Mouse (Mus musculus): Measurements from ENCODE around the gene Hmx2. TPM values are rescaled to one million over a fixed set of nuclear protein-coding genes. Genes with fewer than 3 reads are reported as not detected.

Hmx2 gene
- polyA plus RNA-seq, 1 experiment: not detected

DNA sequence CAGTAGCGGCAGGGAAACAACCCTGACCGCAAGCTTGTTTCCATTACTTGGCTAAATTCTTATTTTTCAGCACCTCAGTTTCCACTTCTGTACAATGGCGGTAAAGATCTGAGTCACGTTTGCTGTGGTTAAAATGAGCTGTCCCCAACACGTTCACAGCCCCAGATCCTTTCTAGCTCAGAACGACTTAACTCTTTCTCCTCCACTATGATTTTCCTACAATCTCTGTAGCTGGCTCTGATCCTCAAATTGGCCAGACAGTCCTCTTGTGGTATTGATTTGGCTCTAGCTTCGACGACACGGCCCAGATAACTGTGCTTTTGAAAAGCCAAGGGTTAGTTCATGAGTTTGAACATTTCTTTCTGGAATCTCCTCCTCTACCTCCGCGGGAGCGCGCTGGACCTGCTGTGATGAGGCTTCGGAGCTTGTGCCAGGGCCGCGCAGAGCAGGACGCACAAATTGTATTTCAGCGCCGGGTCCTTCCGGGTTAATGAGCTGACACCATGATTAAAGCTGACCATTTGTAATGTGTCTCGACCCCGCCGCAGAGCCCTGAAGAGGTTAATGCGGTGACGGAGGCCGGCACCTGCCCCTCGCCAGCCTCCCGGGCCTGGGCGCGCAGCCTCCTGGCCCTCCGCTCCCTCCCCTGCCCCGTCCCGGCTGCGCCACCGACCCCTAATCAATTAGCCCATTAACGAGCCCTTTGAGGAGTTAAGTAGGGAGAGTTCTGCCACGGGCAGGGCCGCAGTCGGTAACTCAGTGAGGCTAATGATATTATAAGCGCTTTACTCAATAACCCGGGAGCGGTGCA is 3.6 kb downstream of the Hmx2 start:
- Histone ChIP-seq H3K4me1 (ENCODE audit: control insufficient read depth, insufficient read depth, insufficient read length) (peaks cover 20% of the 10 kb centered on the region), H3K27me3 (ENCODE audit: control insufficient read depth, insufficient read depth, low read length) (peaks cover 60% of the 10 kb centered on the region), H3K36me3 (ENCODE audit: control insufficient read depth, insufficient read depth, low read length) (no peaks in the 10 kb centered on the region), H3K27ac (ENCODE audit: insufficient read depth, low read length) (no peak overlapping the region), H3K4me3 (ENCODE audit: extremely low read depth, insufficient read depth, insufficient read length) (no peak overlapping the region)
- DNase-seq (ENCODE audit: low read depth in 1 of 2, low spot score in 2 of 2): no peak
- WGBS: 8% methylated on average over 42 of the region's 42 CpGs
- no peak for TF ChIP-seq POLR2A (IDR thresholded peaks at IDR 0.05; ENCODE audit: low read depth, low read length)
- TF ChIP-seq CTCF (IDR thresholded peaks at IDR 0.05; ENCODE audit: extremely low read depth, insufficient read depth, insufficient read length, insufficient replicate concordance): no peak

DNA sequence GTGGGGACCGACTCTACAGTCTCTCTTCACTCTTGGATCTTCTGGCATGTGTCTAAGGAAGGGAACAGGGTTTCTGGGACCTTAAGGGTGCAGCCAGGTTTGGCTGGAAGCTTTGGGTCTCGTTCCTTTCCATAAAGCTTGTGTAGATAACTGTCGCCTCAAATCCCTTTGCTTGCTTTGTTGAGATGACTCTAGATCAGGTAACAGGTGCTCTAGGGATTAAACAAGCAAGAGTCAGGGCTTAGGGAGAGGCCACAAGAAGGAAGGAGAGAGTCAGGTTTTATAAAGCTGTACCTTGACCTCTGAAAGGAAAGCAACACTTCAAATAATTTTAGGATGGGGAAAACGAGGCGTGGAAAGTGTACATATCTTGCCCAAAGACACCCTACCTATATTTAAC is 4.2 kb downstream of the Hmx2 start:
- TF ChIP-seq POLR2A (IDR thresholded peaks at IDR 0.05; ENCODE audit: low read depth, low read length) (no peak), CTCF (IDR thresholded peaks at IDR 0.05; ENCODE audit: extremely low read depth, insufficient read depth, insufficient read length, insufficient replicate concordance) (no peak)
- H3K36me3 ChIP-seq (ENCODE audit: control insufficient read depth, insufficient read depth, low read length): no peaks in the 10 kb centered on the region
- H3K4me3 ChIP-seq (ENCODE audit: extremely low read depth, insufficient read depth, insufficient read length): no peak overlapping the region
- peaks cover 61% of the 10 kb centered on the region for H3K27me3 ChIP-seq (ENCODE audit: control insufficient read depth, insufficient read depth, low read length)
- 10% methylated on average over 5 of the region's 5 CpGs for WGBS
- no peak overlapping the region for H3K27ac ChIP-seq (ENCODE audit: insufficient read depth, low read length)
- peaks cover 23% of the 10 kb centered on the region for H3K4me1 ChIP-seq (ENCODE audit: control insufficient read depth, insufficient read depth, insufficient read length)
- DNase-seq (ENCODE audit: low read depth in 1 of 2, low spot score in 2 of 2): no peak

DNA sequence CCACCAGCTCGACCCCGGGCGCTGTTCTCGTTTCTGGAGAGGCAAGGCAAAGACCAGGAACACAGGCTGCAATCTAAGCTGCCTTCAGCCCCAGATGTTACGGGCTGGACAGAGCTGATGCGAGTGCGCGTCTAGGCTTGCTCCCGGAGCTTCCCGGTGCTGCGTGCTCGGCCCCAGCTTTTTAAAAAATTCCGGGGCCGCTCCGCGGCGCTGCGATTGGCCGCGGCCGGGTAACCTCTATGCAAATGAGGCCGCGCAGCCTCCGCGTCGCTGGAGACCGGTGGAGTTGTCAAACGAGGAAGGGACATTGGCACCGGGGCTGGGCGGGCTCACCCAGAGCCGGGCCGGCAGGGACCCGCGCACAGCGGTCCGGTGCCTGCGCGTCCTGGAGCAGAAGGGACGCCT is 5.2 kb downstream of the Hmx2 start:
- WGBS: under 1% methylated on average over 39 of the region's 39 CpGs
- H3K36me3 ChIP-seq (ENCODE audit: control insufficient read depth, insufficient read depth, low read length): no peaks in the 10 kb centered on the region

DNA sequence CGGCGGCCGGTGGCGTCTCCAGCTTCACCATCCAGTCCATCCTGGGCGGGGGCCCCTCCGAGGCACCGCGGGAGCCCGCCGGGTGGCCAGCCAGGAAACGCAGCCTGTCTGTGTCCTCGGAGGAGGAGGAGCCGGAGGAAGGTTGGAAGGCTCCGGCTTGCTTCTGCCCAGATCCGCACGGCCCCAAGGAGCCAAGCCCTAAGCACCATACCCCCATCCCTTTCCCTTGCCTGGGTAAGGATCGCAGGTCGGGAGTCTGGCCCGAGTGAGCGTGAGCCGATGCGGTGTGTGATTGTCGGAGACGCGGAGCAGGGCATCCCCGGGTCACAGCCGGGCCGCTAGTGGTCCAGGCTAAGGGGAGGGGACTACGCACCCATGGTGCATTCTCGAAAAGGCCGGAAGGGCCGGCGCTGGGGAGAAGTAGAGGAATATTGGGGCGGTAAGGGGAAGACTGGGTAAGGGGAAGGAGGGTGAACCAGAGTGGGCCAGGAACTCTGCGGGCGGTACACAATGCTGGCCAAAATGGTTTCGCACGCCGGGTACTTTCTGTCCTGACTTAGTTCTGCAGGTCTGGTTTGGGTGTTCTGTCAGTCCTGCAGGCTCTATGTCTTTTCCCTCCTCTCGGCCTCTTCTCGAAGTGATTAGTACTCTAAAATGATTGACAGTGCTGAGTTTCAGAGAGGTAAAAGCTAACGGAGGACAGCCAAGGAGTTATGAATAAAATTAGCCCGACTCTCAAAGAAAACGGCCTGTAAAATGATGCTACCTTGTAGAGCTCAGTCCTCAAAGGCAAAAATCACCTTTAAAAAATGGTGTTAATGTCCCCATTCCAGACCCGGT is 6.0 kb downstream of the Hmx2 start:
- peaks cover 55% of the 10 kb centered on the region for H3K27me3 ChIP-seq (ENCODE audit: control insufficient read depth, insufficient read depth, low read length)
- TF ChIP-seq POLR2A (IDR thresholded peaks at IDR 0.05; ENCODE audit: low read depth, low read length) (no peak), CTCF (IDR thresholded peaks at IDR 0.05; ENCODE audit: extremely low read depth, insufficient read depth, insufficient read length, insufficient replicate concordance) (no peak)
- 3% methylated on average over 45 of the region's 45 CpGs for WGBS
- H3K27ac ChIP-seq (ENCODE audit: insufficient read depth, low read length): no peak overlapping the region
- H3K4me3 ChIP-seq (ENCODE audit: extremely low read depth, insufficient read depth, insufficient read length): peak overlapping the region; percentile 47
- H3K36me3 ChIP-seq (ENCODE audit: control insufficient read depth, insufficient read depth, low read length): no peaks in the 10 kb centered on the region
- peaks cover 23% of the 10 kb centered on the region for H3K4me1 ChIP-seq (ENCODE audit: control insufficient read depth, insufficient read depth, insufficient read length)
- DNase-seq (ENCODE audit: low read depth in 1 of 2, low spot score in 2 of 2): no peak

More for the DNA sequence above, 5.2 kb downstream of the Hmx2 start:
- Histone ChIP-seq H3K27me3 (ENCODE audit: control insufficient read depth, insufficient read depth, low read length) (peaks cover 58% of the 10 kb centered on the region), H3K27ac (ENCODE audit: insufficient read depth, low read length) (no peak overlapping the region), H3K4me1 (ENCODE audit: control insufficient read depth, insufficient read depth, insufficient read length) (peaks cover 23% of the 10 kb centered on the region), H3K4me3 (ENCODE audit: extremely low read depth, insufficient read depth, insufficient read length) (peak overlapping the region; percentile 37; the same call in 1 of the 2 replicates)
- DNase-seq (ENCODE audit: low read depth in 1 of 2, low spot score in 2 of 2): peak in 1 of 2 experiments; percentile 49
- TF ChIP-seq CTCF (IDR thresholded peaks at IDR 0.05; ENCODE audit: extremely low read depth, insufficient read depth, insufficient read length, insufficient replicate concordance): no peak
- TF ChIP-seq POLR2A (IDR thresholded peaks at IDR 0.05; ENCODE audit: low read depth, low read length): no peak

DNA sequence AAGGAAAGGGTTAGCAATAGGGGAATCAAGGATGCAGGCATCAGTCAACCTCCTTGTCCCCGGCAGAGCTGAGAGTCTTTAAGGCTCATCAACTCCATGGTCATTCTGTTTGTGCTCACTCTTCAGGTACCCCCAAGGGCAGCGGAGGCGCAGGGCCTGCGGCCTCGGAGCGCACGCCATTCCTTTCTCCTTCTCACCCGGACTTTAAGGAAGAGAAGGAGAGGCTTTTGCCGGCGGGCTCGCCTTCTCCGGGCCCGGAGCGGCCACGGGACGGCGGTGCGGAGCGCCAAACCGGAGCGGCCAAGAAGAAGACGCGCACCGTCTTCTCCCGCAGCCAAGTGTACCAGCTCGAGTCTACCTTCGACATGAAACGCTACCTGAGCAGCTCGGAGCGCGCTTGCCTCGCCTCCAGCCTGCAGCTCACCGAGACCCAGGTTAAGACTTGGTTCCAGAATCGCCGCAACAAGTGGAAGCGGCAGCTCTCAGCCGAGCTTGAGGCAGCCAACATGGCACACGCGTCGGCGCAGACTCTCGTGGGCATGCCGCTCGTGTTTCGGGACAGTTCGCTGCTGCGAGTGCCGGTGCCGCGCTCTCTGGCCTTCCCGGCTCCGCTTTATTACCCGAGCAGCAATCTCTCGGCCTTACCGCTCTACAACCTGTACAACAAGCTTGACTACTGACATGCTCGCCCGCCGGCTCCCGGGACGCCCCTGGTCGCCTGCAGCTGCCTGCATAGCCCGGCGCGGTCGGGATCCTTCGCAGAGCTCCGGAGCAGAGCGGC is 6.9 kb downstream of the Hmx2 start:
- H3K27me3 ChIP-seq (ENCODE audit: control insufficient read depth, insufficient read depth, low read length): peaks cover 52% of the 10 kb centered on the region
- no peaks in the 10 kb centered on the region for H3K36me3 ChIP-seq (ENCODE audit: control insufficient read depth, insufficient read depth, low read length)
- DNase-seq (ENCODE audit: low read depth in 1 of 2, low spot score in 2 of 2): peak in 1 of 2 experiments; percentile 14
- TF ChIP-seq POLR2A (IDR thresholded peaks at IDR 0.05; ENCODE audit: low read depth, low read length) (no peak), CTCF (IDR thresholded peaks at IDR 0.05; ENCODE audit: extremely low read depth, insufficient read depth, insufficient read length, insufficient replicate concordance) (no peak)
- peak overlapping the region; percentile 49 for H3K4me3 ChIP-seq (ENCODE audit: extremely low read depth, insufficient read depth, insufficient read length)
- peaks cover 23% of the 10 kb centered on the region for H3K4me1 ChIP-seq (ENCODE audit: control insufficient read depth, insufficient read depth, insufficient read length)
- no peak overlapping the region for H3K27ac ChIP-seq (ENCODE audit: insufficient read depth, low read length)
- 3% methylated on average over 68 of the region's 68 CpGs for WGBS

DNA sequence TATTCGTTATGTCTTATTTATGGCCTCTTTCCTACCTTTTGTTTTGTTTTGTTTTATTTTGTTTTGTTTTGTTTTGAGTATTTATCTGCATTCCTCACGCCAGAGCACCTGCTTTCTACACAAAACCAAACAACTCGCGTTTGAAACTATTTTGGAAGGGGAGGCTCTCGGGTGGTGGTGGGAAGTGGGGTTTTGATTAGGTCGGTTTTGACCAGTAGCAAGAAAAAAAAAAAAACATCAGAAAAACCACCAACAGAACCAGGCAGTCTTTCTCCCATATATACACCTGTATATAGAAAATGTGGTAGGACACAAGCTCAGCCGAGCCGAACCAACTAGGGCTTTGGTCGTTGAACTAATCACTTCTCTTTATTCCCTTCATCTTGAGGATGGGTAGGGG is 7.5 kb downstream of the Hmx2 start:
- TF ChIP-seq POLR2A (IDR thresholded peaks at IDR 0.05; ENCODE audit: low read depth, low read length) (no peak), CTCF (IDR thresholded peaks at IDR 0.05; ENCODE audit: extremely low read depth, insufficient read depth, insufficient read length, insufficient replicate concordance) (no peak)
- 6% methylated on average over 9 of the region's 9 CpGs for WGBS
- Histone ChIP-seq H3K36me3 (ENCODE audit: control insufficient read depth, insufficient read depth, low read length) (no peaks in the 10 kb centered on the region), H3K4me1 (ENCODE audit: control insufficient read depth, insufficient read depth, insufficient read length) (peaks cover 27% of the 10 kb centered on the region), H3K27ac (ENCODE audit: insufficient read depth, low read length) (no peak overlapping the region), H3K27me3 (ENCODE audit: control insufficient read depth, insufficient read depth, low read length) (peaks cover 49% of the 10 kb centered on the region), H3K4me3 (ENCODE audit: extremely low read depth, insufficient read depth, insufficient read length) (no peak overlapping the region; the same call in 1 of the 2 replicates)
- DNase-seq (ENCODE audit: low read depth in 1 of 2, low spot score in 2 of 2): no peak
